Mouse (Mus musculus): ENCODE data around the gene Rpap1.
A peak's percentile ranks its signal among the peaks of the same experiment; 100 is the strongest.

Rpap1 gene

GRCm38 (mm10) chr2:119787206-119787883, at the start of gene Rpap1:
Gene Rpap1, minus strand, starts transcription at chr2:119787537.
- peak; percentile 87 for DNase-seq (ENCODE audit: low read depth)

DNA sequence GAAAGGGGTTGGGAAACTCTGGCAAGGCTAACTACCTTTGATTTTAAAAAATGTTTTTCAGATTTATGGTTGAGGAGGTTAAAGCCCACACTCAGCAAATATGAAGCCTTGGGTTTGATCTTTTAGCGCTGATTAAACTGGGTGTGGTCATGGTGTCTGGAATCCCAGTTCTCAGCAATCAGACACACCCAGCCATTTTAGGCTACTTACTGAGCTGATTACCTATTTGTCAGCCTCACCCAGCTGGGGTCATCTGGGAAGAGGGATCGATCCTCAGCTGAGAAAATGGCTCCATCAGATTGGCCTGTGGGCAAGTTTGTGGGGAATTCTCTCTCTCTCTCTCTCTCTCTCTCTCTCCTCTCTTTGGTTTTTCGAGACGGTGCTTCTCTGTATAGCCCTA, 46.9 kb upstream of the Rpap1 start:
- DNase-seq (ENCODE audit: low read depth): no peak

GRCm38 (mm10) chr2:119830579-119830978, 43.2 kb upstream of the Rpap1 start:
- peak; percentile 49 for DNase-seq (ENCODE audit: low read depth)

DNA sequence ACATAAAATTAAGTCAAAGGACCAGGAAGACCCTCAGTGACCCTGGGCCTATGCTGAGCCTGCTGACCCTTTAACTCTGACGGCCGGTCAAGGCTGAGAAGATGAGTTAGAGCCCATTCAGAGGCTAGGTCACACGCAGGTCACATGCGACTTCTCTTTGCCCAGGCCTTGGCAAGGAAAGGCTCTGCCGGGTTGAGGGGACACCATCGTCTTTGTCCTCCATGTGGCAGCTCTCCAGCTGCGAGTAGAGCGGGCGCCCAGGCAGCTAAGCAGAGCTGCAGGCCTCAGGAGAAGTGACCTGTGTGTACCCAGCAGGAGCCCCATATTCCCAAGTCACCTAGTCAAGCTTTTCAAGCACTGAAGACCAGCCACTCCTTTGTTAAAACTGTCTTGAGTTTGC, 33.8 kb upstream of the Rpap1 start:
- no peak for DNase-seq (ENCODE audit: low read depth)

- no peak for DNase-seq (ENCODE audit: low read depth)
Observed at GRCm38 (mm10) chr2:119818668-119819272, 31.4 kb upstream of the Rpap1 start.

- peak; percentile 46 for DNase-seq (ENCODE audit: low read depth)
Observed at GRCm38 (mm10) chr2:119817047-119817446, 29.7 kb upstream of the Rpap1 start.

- DNase-seq (ENCODE audit: low read depth): no peak
Observed at GRCm38 (mm10) chr2:119816611-119817010, 29.3 kb upstream of the Rpap1 start.

GRCm38 (mm10) chr2:119814376-119814933, 27.1 kb upstream of the Rpap1 start:
- DNase-seq (ENCODE audit: low read depth): peak; percentile 38

GRCm38 (mm10) chr2:119811490-119812146, 24.3 kb upstream of the Rpap1 start:
- DNase-seq (ENCODE audit: low read depth): no peak

DNA sequence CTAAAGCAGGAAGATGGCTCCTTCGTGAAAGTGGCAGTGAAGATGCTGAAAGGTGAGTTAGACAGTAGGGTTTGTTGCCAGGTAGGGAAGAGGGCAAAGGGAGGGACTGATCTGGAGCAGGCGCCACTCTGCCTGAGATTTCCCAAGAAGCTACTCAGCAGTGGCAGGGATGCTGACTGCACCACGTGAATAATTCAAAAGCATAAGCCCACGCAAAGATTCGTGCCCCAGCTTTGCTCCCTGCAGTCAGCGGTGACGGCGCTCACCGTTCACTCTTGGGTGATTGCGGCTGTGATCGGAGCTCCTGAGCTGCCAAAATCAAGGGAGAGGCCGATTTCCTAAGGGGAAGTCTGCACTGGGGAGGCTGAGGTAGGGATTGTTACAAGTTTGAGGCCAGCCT, 23.6 kb upstream of the Rpap1 start:
- DNase-seq (ENCODE audit: low read depth): no peak

DNA sequence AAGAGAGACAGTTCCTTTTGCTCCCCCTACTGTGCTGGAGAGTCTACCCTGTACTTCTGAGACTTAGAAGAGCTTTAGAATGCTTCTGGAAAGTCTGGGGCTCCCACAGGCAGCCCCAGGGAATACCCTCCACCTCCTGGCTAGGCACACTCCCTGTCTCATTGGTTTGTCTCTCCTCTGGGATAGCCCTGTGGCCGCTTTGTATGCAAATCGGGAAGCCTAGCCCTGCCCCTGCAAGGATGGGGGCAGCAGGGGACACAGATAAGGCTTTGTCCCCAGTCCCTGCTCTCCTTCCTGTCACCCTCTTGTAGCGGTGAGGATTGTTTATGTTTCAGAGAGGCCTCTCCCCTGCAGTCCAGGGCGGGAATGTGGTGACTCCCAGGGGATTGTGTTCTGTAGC, 21.5 kb upstream of the Rpap1 start:
- DNase-seq (ENCODE audit: low read depth): no peak

DNA sequence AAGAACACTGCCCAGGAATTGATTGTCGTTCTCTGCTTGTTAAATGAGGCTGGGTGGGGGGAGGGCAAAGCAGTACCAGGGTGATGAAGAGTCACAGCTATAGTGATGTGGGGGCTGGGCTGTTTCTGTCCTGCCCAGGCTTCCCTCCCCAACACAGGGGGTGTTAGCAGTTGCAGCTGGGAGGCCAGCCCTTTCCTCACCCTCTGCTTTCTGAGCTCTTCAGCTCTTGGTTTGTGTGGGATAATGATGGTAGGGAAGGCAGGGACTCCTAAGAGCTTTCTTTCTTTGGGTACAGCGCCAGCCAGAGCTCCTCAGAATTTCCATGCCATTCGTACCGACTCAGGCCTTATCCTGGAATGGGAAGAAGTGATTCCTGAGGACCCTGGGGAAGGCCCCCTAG, 21.1 kb upstream of the Rpap1 start:
- DNase-seq (ENCODE audit: low read depth): no peak

DNA sequence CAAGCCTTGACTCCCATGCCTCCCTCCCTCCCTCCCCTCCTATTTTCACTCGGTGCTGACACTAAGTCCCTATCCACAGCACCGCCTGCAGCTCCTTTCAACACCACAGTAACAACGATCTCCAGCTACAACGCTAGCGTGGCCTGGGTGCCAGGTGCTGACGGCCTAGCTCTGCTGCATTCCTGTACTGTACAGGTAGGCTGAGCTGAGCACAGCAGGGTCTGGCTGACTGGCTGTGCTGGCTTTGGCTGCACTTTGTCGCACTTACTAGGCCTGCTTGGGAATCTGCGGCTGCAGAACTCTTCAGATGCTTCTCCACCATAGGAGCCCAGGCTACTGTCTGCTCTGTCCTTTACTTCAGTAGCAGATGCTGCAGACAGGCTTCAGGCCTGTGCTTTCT, 18.2 kb upstream of the Rpap1 start:
- no peak for DNase-seq (ENCODE audit: low read depth)

GRCm38 (mm10) chr2:119804776-119805175, 17.4 kb upstream of the Rpap1 start:
- no peak for DNase-seq (ENCODE audit: low read depth)

DNA sequence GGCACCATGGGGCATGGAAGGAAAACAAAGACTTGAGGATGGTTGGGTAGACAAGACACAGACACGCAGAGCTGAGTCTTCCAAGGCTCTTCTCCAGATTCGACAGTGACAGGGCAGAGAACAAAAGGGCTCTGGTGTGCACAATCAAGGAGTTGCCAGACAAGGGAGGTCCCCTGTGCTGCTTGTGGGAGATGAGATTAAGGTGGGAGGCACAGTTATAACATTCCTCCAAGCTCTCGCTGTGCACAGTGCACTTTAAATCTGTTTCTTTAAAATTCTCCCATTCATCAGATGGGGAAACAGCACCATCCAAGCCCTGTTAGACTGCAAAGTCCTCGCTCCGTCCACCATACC, 16.9 kb upstream of the Rpap1 start:
- no peak for DNase-seq (ENCODE audit: low read depth)

- DNase-seq (ENCODE audit: low read depth): peak; percentile 15
Observed at GRCm38 (mm10) chr2:119803618-119804274, 16.4 kb upstream of the Rpap1 start.

- DNase-seq (ENCODE audit: low read depth): peak; percentile 49
Observed at GRCm38 (mm10) chr2:119802767-119803617, 15.7 kb upstream of the Rpap1 start.

GRCm38 (mm10) chr2:119800876-119801846, 13.8 kb upstream of the Rpap1 start:
- DNase-seq (ENCODE audit: low read depth): no peak

GRCm38 (mm10) chr2:119799961-119800550, 12.7 kb upstream of the Rpap1 start:
- DNase-seq (ENCODE audit: low read depth): peak; percentile 10
